Mouse (Mus musculus) stomach, embryonic 16.5 days (tissue): ENCODE data around the gene Mllt11. TPM values are rescaled to one million over a fixed set of nuclear protein-coding genes. Genes with fewer than 3 reads are reported as not detected.

ENCODE experiments used
- ATAC-seq: fragments of 200-750 bp; cut with Nextera tagmentation; 2 replicates; pipeline ENCODE4 v1.8.0; 2017; ENCODE audit warnings: moderate number of reproducible peaks, moderate TSS enrichment; ENCODE audit not compliant: insufficient read depth, low FRiP score
- H3K27ac ChIP-seq: fragments of 300-500 bp; sonication (generic); 2 replicates; pipeline ENCODE4 v1.5.1; 2014; ENCODE audit warnings: low read length
- H3K27me3 ChIP-seq: fragments of 300-500 bp; sonication (generic); 2 replicates; pipeline ENCODE4 v1.6.1; 2014; ENCODE audit warnings: low read length, control low read depth, mixed read lengths; ENCODE audit not compliant: control insufficient read depth, insufficient read depth
- H3K36me3 ChIP-seq: fragments of 300-500 bp; sonication (generic); 2 replicates; pipeline ENCODE4 v1.6.1; 2014; ENCODE audit warnings: low read length; ENCODE audit not compliant: control insufficient read depth, insufficient read depth
- H3K4me1 ChIP-seq: fragments of 300-500 bp; sonication (generic); 2 replicates; pipeline ENCODE4 v1.6.1; 2014; ENCODE audit warnings: low read length, control low read depth, mixed read lengths; ENCODE audit not compliant: control insufficient read depth, insufficient read depth
- H3K4me2 ChIP-seq: fragments of 300-500 bp; sonication (generic); 2 replicates; pipeline ENCODE4 v1.6.1; 2014; ENCODE audit warnings: low read depth, low read length, mixed read lengths
- H3K4me3 ChIP-seq: fragments of 300-500 bp; sonication (generic); replicated peaks from 2 replicates; pipeline ENCODE4 v1.5.1; 2014; ENCODE audit warnings: mild to moderate bottlenecking, low read length
- H3K9ac ChIP-seq: fragments of 300-500 bp; sonication (generic); 2 replicates; pipeline ENCODE4 v1.6.1; 2014; ENCODE audit warnings: low read length
- H3K9me3 ChIP-seq: fragments of 300-500 bp; sonication (generic); replicated peaks from 2 replicates; pipeline ENCODE4 v1.6.1; 2016; ENCODE audit warnings: low read length, control low read depth; ENCODE audit not compliant: control insufficient read depth
- whole genome bisulfite sequencing: fragments of 180-500 bp; shearing (Covaris S2); extraction: QIAGEN DNeasy Blood & Tissue Kit; methylation state at CpG from one replicate; pipeline ENCODE4 v1.1.7; 2014; 5-methylcytosine and 5-hydroxymethylcytosine counted together
- polyA plus RNA-seq: library from polyadenylated mRNA; unstranded; fragments of >200 nt; fragmentation: Nextera tagmentation; extraction: Ambion mirVana; gene quantifications from 2 replicates; pipeline ENCODE4 v1.2.1, GENCODE M21; 2015

Gene Mllt11
- polyA plus RNA-seq, 1 experiment from 2014 or later: 16.2 TPM

GRCm38 (mm10) chr3:95250361-95250760 is 18.4 kb upstream of the Mllt11 start:
- Histone ChIP-seq H3K36me3 (no peaks in the 10 kb centered on the region), H3K9ac (peak overlapping the region; percentile 58), H3K4me3 (peak overlapping the region; percentile 32), H3K4me2 (peak overlapping the region; percentile 34), H3K27ac (peak overlapping the region; percentile 77), H3K27me3 (no peaks in the 10 kb centered on the region), H3K9me3 (no peaks in the 10 kb centered on the region), H3K4me1 (no peaks in the 10 kb centered on the region)
- 76% methylated on average over 5 of the region's 5 CpGs for WGBS
- 0 out of 2 replicates have a peak, but pooled peaks have one; percentile 13 for ATAC-seq

GRCm38 (mm10) chr3:95247660-95248336 is 15.8 kb upstream of the Mllt11 start:
- Histone ChIP-seq H3K27me3 (no peaks in the 10 kb centered on the region), H3K9me3 (no peaks in the 10 kb centered on the region), H3K27ac (no peak overlapping the region), H3K4me2 (no peak overlapping the region), H3K9ac (no peak overlapping the region), H3K4me3 (no peak overlapping the region), H3K4me1 (no peaks in the 10 kb centered on the region), H3K36me3 (no peaks in the 10 kb centered on the region)
- WGBS: 59% methylated on average over 1 of the region's 1 CpGs
- ATAC-seq: no peak

DNA sequence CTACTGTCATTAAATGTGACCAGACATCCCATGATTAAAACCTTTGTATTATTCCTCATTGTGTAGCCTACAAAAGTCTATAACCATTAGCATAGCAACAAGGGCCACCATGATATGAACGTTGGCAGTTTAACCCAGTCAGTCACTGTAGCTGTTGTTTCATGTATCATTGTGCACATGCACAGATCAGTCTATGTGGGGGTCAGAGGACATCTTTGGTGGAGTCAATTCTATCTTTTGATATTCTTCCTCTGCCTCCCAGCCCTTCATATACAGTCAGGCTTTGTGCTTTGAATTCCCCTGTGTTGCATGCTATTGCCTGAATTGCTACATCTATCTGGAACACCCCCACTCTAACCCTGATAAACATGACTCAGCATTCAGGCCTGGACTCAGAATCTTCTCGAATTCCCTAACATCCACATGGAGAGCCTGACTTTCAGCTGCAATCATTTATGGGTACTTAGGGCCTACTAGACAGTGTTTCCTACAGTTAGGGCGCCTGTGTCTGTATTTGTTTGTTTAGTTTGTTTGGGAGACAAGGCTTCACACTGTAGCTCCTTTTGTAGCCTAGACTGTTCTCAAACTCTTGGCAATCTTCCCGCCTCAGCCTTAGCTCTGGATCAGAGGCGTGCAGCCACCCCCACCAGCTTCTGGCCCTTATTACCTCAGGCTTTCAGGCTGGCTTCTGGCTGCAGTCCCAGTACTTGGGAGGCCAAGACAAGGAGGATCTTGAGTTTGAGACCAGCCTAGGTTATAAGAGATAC is 14.7 kb upstream of the Mllt11 start:
- Histone ChIP-seq H3K27ac (no peak overlapping the region), H3K4me1 (no peaks in the 10 kb centered on the region), H3K9me3 (no peaks in the 10 kb centered on the region), H3K36me3 (no peaks in the 10 kb centered on the region), H3K4me3 (no peak overlapping the region), H3K9ac (no peak overlapping the region), H3K27me3 (no peaks in the 10 kb centered on the region), H3K4me2 (no peak overlapping the region)
- ATAC-seq: no peak
- WGBS: 75% methylated on average over 5 of the region's 5 CpGs

- no peak overlapping the region for H3K9ac ChIP-seq
- no peaks in the 10 kb centered on the region for H3K9me3 ChIP-seq
- H3K4me3 ChIP-seq: no peak overlapping the region
- 76% methylated on average over 2 of the region's 2 CpGs for WGBS
- no peak overlapping the region for H3K4me2 ChIP-seq
- 0 out of 2 replicates have a peak, but pooled peaks cover 4% of the 10 kb centered on the region for H3K36me3 ChIP-seq
- H3K4me1 ChIP-seq: no peaks in the 10 kb centered on the region
- no peak for ATAC-seq
- no peak overlapping the region for H3K27ac ChIP-seq
- no peaks in the 10 kb centered on the region for H3K27me3 ChIP-seq
Observed at GRCm38 (mm10) chr3:95243086-95243485, 11.1 kb upstream of the Mllt11 start.

DNA sequence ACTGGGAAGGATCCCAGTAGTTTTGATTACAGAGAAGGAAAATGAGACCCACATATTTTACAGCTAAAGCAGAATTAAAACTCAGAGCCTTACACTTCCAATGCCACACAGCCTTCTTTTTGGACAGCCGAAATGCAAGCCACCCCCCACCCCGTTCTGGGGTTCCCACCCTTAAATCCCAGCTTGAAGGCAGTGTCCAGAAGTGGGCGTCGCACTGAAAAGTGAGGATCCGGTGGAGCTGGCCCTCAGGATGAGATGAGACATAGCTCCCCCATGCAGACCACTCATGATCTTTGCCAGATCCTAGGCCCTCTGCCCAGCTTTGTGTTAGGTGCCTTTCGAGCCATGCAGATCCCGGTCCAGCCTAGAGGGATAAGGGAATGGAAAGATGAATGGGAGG is 9.5 kb upstream of the Mllt11 start, which contains the start of gene Gm128:
Gene Gm128 (minus strand): TSS at position 101 of the 400 bp plus-strand sequence.
- H3K4me1 ChIP-seq: no peaks in the 10 kb centered on the region
- ATAC-seq: no peak
- no peak within 1 kb of the TSS for H3K27ac ChIP-seq
- peaks cover 5% of the 10 kb centered on the region; the same call in 1 of the 2 replicates for H3K36me3 ChIP-seq
- H3K9me3 ChIP-seq: no peaks in the 10 kb centered on the region
- no peak within 1 kb of the TSS for H3K4me2 ChIP-seq
- 81% methylated on average over 7 of the region's 7 CpGs for WGBS
- H3K4me3 ChIP-seq: no peak within 1 kb of the TSS
- no peaks in the 10 kb centered on the region for H3K27me3 ChIP-seq
- no peak within 1 kb of the TSS for H3K9ac ChIP-seq

- Histone ChIP-seq H3K27ac (no peak overlapping the region), H3K4me1 (no peaks in the 10 kb centered on the region), H3K9me3 (no peaks in the 10 kb centered on the region), H3K27me3 (no peaks in the 10 kb centered on the region), H3K36me3 (peaks cover 10% of the 10 kb centered on the region; the same call in 1 of the 2 replicates), H3K4me2 (no peak overlapping the region), H3K4me3 (no peak overlapping the region), H3K9ac (no peak overlapping the region)
- WGBS: 35% methylated on average over 17 of the region's 17 CpGs
- ATAC-seq: no peak
Observed at GRCm38 (mm10) chr3:95240900-95241299, 8.9 kb upstream of the Mllt11 start.

GRCm38 (mm10) chr3:95239971-95240370 is 8.0 kb upstream of the Mllt11 start:
- 84% methylated on average over 12 of the region's 12 CpGs for WGBS
- no peaks in the 10 kb centered on the region for H3K4me1 ChIP-seq

DNA sequence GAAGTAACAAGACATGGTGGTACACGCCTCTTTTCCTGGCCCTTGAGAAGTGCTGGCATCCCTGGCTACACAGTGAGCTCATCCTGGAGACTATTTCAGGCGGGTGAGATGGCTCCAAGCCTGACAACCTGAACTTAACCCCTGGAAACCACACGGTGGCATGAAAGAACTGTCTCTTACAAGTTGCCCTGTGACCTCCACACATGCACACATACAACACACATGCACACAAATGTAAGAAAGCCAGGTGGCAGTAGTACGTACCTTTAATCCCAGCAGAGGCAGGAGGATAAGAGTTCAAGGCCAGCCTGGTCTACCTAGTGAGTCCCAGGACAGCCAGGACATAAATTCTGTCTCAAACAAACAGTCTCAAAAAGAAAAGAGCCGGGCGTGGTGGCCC is 7.1 kb upstream of the Mllt11 start:
- peaks cover 25% of the 10 kb centered on the region for H3K36me3 ChIP-seq
- no peak overlapping the region for H3K9ac ChIP-seq
- H3K4me1 ChIP-seq: no peaks in the 10 kb centered on the region
- 83% methylated on average over 6 of the region's 6 CpGs for WGBS
- no peak for ATAC-seq
- H3K4me2 ChIP-seq: no peak overlapping the region
- H3K27me3 ChIP-seq: no peaks in the 10 kb centered on the region
- H3K9me3 ChIP-seq: no peaks in the 10 kb centered on the region
- H3K27ac ChIP-seq: no peak overlapping the region
- H3K4me3 ChIP-seq: no peak overlapping the region

More at GRCm38 (mm10) chr3:95239971-95240370, 8.0 kb upstream of the Mllt11 start:
- no peak overlapping the region for H3K4me2 ChIP-seq
- no peaks in the 10 kb centered on the region for H3K9me3 ChIP-seq
- no peak for ATAC-seq
- H3K9ac ChIP-seq: no peak overlapping the region
- H3K36me3 ChIP-seq: peaks cover 17% of the 10 kb centered on the region
- no peak overlapping the region for H3K27ac ChIP-seq
- no peaks in the 10 kb centered on the region for H3K27me3 ChIP-seq
- no peak overlapping the region for H3K4me3 ChIP-seq

DNA sequence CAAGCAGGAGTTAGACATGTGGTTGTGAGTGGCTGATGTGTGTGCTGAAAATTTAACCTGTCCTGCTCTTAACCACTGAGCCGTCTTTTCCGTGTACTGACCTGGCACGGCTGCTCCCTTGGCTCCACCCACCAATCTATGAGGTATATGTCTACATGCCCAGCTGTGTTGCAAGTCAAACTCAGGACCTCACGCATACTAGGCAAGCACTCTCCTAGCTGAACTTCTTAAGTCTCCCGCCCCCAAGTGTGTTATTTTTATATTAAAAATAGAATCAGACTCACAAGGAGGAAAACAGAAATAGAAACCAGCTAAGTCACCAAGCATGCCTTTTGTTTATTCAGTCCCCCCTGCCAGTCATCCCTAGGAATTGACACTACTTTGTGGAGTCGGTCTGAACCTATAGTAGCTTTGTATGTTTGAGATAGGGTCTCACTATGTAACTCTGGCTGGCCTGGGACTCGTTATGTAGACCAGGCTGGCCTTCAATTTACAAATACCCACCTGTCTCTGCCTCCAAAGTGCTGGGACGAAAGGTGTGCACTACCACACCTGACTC is 5.6 kb upstream of the Mllt11 start:
- Histone ChIP-seq H3K27me3 (no peaks in the 10 kb centered on the region), H3K4me1 (0 out of 2 replicates have a peak, but pooled peaks cover 2% of the 10 kb centered on the region), H3K4me3 (no peak overlapping the region), H3K36me3 (peaks cover 37% of the 10 kb centered on the region), H3K9ac (no peak overlapping the region), H3K4me2 (no peak overlapping the region), H3K27ac (no peak overlapping the region), H3K9me3 (no peaks in the 10 kb centered on the region)
- ATAC-seq: no peak
- 79% methylated on average over 8 of the region's 8 CpGs for WGBS
